ENCODE assay signal across 8 mouse cellular contexts in the genomic region with DNA sequence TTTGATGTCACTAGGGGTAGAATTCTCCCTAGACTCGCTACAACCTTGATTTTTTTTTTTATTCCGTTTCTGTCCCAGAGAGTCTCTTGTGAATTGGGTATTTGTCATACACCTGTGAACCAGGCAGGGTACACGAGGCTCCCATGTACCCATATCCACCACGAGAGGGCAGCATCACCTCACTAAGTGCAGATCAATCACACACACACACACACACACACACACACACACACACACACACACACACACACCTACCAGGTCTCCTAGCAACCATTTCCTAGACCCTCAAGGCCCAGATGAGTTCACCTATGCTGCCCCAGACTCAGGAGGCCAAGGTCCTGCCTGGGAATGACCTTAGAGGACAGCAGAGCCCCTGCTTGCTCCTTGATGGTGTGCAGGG.
DNase-seq lines count a peak whose midpoint lies in the region; ATAC-seq and TF ChIP-seq lines count a peak whose summit lies in the region.

No protein-coding gene starts in this region.

- no peak overlapping the region for H3K4me2 ChIP-seq in forebrain, embryonic 13.5 days
- H3K4me2 ChIP-seq in limb, embryonic 12.5 days = no peak overlapping the region

- H3K9me3 ChIP-seq in forebrain, embryonic 13.5 days (replicated peaks) = no peaks in the 10 kb centered on the region
- no peaks in the 10 kb centered on the region for H3K9me3 ChIP-seq in limb, embryonic 12.5 days

- TF ChIP-seq POLR2A in bone marrow macrophage, adult 2 months (IDR thresholded peaks at IDR 0.05; ENCODE audit: borderline replicate concordance, low read depth, low read length) = no peak

- no peak overlapping the region for H3K4me3 ChIP-seq in bone marrow macrophage, adult 2 months (ENCODE audit: insufficient read depth, low read length)
- no peak overlapping the region for H3K4me3 ChIP-seq in forebrain, embryonic 13.5 days
- no peak overlapping the region for H3K4me3 ChIP-seq in limb, embryonic 12.5 days (replicated peaks)

- H3K27me3 ChIP-seq in forebrain, embryonic 13.5 days = peaks cover 13% of the 10 kb centered on the region
- H3K27me3 ChIP-seq in limb, embryonic 12.5 days = no peaks in the 10 kb centered on the region

- intact Hi-C loops in heart, postnatal 14 days (cut with DNase I) = loop anchor here (5.0 kb wide), 2 partner anchors 532 to 652 kb away; no protein-coding TSS in a partner anchor

- no peak overlapping the region for H3K27ac ChIP-seq in bone marrow macrophage, adult 2 months (ENCODE audit: insufficient read depth, low read depth, low read length)
- no peak overlapping the region for H3K27ac ChIP-seq in forebrain, embryonic 13.5 days
- H3K27ac ChIP-seq in limb, embryonic 12.5 days = 0 out of 2 replicates have a peak overlapping the region, but pooled peaks have one; percentile 31

- peak; percentile 41; the same call in 1 of the 2 replicates for ATAC-seq in forebrain, embryonic 13.5 days
- no peak for ATAC-seq in limb, embryonic 12.5 days (ENCODE audit: insufficient number of reproducible peaks, insufficient read depth, low FRiP score, low TSS enrichment, low read depth)
- no peak for ATAC-seq in activated CD4-positive, CD25-positive, alpha-beta regulatory T cell, adult 4 months

- DNase-seq in heart, postnatal 14 days = peak; percentile 70 to 79
- no peak for DNase-seq in heart, adult 8-10 months (ENCODE audit: low spot score)
- peak; percentile 15 to 39 for DNase-seq in CD8-positive naive resting alpha-beta T cell, adult 2 months (ENCODE audit: low read depth in 2 of 2, low spot score in 2 of 2)
- DNase-seq in retina, adult 2 months (ENCODE audit: low read depth, low spot score) = peak; percentile 54

- 7% methylated on average over 4 of the region's 4 CpGs for WGBS in forebrain, embryonic 13.5 days
- 3% methylated on average over 4 of the region's 4 CpGs for WGBS in limb, embryonic 12.5 days

- H3K4me1 ChIP-seq in bone marrow macrophage, adult 2 months (ENCODE audit: control insufficient read depth, insufficient read depth, low read length) = peaks cover 7% of the 10 kb centered on the region
- no peaks in the 10 kb centered on the region for H3K4me1 ChIP-seq in forebrain, embryonic 13.5 days
- H3K4me1 ChIP-seq in limb, embryonic 12.5 days (replicated peaks) = peaks cover 60% of the 10 kb centered on the region

- no peak overlapping the region for H3K9ac ChIP-seq in forebrain, embryonic 13.5 days
- no peak overlapping the region for H3K9ac ChIP-seq in limb, embryonic 12.5 days (replicated peaks)

- no peaks in the 10 kb centered on the region for H3K36me3 ChIP-seq in forebrain, embryonic 13.5 days (ENCODE audit: poor library complexity, severe bottlenecking)
- H3K36me3 ChIP-seq in limb, embryonic 12.5 days = no peaks in the 10 kb centered on the region

- TF ChIP-seq CTCF in bone marrow macrophage, adult 2 months (IDR thresholded peaks at IDR 0.05; ENCODE audit: low read depth, low read length) = peak; percentile 55
